Mouse (Mus musculus): ENCODE measurements around the gene Glt28d2. TPM values are rescaled to one million over a fixed set of nuclear protein-coding genes. Genes with fewer than 3 reads are reported as not detected.

The Glt28d2 gene
- polyA plus RNA-seq (2012; rRNA removed), result 0.45 and 0.67 TPM in 2 replicates

DNA sequence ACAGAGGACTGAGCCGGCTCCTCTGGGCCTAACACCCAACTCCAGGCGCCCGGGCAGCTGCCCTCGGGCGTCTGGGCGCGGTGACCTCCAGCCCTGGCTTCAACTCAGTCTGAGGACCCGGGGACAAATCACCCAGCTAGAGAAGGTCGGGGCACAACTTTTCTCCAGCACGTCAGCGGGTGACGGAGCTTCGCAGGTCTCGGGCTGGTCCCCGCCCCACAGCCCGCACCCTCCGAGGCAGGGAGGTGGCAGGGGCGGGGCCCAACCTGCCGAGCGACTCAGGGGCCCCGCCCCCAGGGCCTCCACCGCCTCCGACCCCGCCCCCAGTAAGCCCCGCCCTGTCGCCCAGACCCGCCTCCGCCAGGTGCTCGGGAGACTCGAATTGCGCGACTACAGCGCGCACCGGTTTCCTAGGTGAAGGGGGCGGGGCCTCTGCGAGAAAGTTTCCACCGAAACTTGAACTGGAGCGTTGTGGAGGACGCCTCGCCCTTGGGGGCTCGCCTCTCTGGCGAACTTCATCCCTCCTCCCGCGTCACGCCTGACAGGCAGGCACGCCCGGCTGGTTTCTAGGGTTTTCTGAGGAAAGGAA, at the start of gene Glt28d2, which contains the start of gene Gm37240:
TSS of gene Glt28d2 (minus strand) at position 278 of the 589 bp plus-strand sequence.
TSS of gene Gm37240 (minus strand) at position 280 of the 589 bp plus-strand sequence.

Other genes with a start within 250 kb of the Glt28d2 start
- 0.56 and 0.70 TPM in 2 replicates for gene Fam160a1, start 70.2 kb downstream of the Glt28d2 start, polyA plus RNA-seq (2012; rRNA removed)
- gene Gm37240, start within 50 bp of the Glt28d2 start, polyA plus RNA-seq (2012; rRNA removed), result 0.23 TPM in 2 replicates
- 9.3 and 10.1 TPM in 2 replicates for gene Sh3d19, start 83.6 kb upstream of the Glt28d2 start, polyA plus RNA-seq (2012; rRNA removed)
- gene Prss48, start 115.0 kb upstream of the Glt28d2 start, polyA plus RNA-seq (2012; rRNA removed), result not detected in 2 replicates